Mouse (Mus musculus) heart, embryonic 11.5 days (tissue): Measurements from ENCODE around the gene Morf4l2. TPM values are rescaled to one million over a fixed set of nuclear protein-coding genes. Genes with fewer than 3 reads are reported as not detected.

Experiments used
- polyA plus RNA-seq: library from polyadenylated mRNA; unstranded; fragments of >200 nt; fragmentation: Nextera tagmentation; extraction: Ambion mirVana; gene quantifications from 2 replicates; pipeline ENCODE4 v1.2.1, GENCODE M21; 2014

Morf4l2 gene
- polyA plus RNA-seq, 1 experiment from 2014 or later = 449 TPM

Other genes with a start within 250 kb of the Morf4l2 start
- gene Kir3dl1, start 225.7 kb downstream of the Morf4l2 start, polyA plus RNA-seq = not detected in 2 replicates
- gene Kir3dl2, start 199.6 kb downstream of the Morf4l2 start, polyA plus RNA-seq = not detected in 2 replicates
- 1.2 and 2.1 TPM in 2 replicates for gene Tceal3, start 152.8 kb downstream of the Morf4l2 start, polyA plus RNA-seq
- 7.3 and 7.6 TPM in 2 replicates for gene Tceal1, start 35.7 kb downstream of the Morf4l2 start, polyA plus RNA-seq
- gene Glra4, start 36.5 kb upstream of the Morf4l2 start, polyA plus RNA-seq = 0.10 TPM in 1 of 2 replicates, not detected in the other
- 8.1 and 8.5 TPM in 2 replicates for gene Plp1, start 79.0 kb upstream of the Morf4l2 start, polyA plus RNA-seq
- 0.14 and 0.32 TPM in 2 replicates for gene Rab9b, start 125.1 kb upstream of the Morf4l2 start, polyA plus RNA-seq
- gene H2bfm, start 183.6 kb upstream of the Morf4l2 start, polyA plus RNA-seq = not detected in 2 replicates
- gene Tmsb15b2, start 231.8 kb upstream of the Morf4l2 start, polyA plus RNA-seq = 11.9 and 22.9 TPM in 2 replicates
- gene Tmsb15l, start 233.2 kb upstream of the Morf4l2 start, polyA plus RNA-seq = 1.3 and 4.3 TPM in 2 replicates
- 12.4 and 13.3 TPM in 2 replicates for gene Tmsb15b1, start 233.2 kb upstream of the Morf4l2 start, polyA plus RNA-seq
- 4.2 TPM in 2 replicates for gene Zcchc18, start 249.5 kb upstream of the Morf4l2 start, polyA plus RNA-seq